Mouse (Mus musculus): ENCODE measurements at regions not wholly inside any gene's neighbourhood (a gene's known extent, or its start where the extent isn't known, plus 50 kb on each side); places are given as distances from the start of the nearest gene placed in this dataset.

DNA sequence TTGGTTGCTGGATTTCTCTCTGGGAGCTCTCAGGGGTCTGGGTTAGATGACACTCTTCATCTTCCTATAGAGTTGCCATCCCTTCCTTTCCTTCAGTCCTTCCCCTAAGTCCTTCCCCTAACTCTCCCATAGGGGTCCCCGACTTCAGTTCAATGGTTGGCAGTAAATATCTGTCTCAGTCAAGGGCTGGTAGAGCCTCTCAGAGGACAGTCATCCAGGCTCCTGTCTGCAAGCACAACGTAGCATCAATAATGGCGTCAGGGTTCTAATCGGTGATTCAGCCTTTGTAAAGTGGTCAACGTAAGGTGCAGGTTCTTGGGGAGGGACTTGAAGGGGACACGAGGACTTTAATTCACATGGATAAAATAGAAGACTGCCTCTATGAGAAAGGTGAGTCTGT, 78.4 kb downstream of the Rpia start:
- TF ChIP-seq FLI1 (IDR thresholded peaks at IDR 0.05; ENCODE audit: low read length) (no peak), GATA1 (IDR thresholded peaks at IDR 0.05; ENCODE audit: borderline replicate concordance, low read length) (no peak)
